Mouse (Mus musculus) spleen, adult 2 months (tissue): ENCODE measurements around the gene Klhl7.

Experiments
- CTCF ChIP-seq: fragments of 200-500 bp; IDR thresholded peaks from 2 replicates; pipeline ENCODE4 v1.5.1; 2011; ENCODE audit warnings: mild to moderate bottlenecking, inconsistent platforms; ENCODE audit not compliant: insufficient read depth, insufficient read length, insufficient replicate concordance; ENCODE audit errors: extremely low read depth
- POLR2A ChIP-seq: fragments of 200-500 bp; IDR thresholded peaks from 2 replicates; pipeline ENCODE4 v1.6.1; 2011; ENCODE audit warnings: low read depth, low read length, inconsistent platforms

- no peak for TF ChIP-seq CTCF
- TF ChIP-seq POLR2A: no peak
Measured at GRCm38 (mm10) chr5:24054382-24054781, 46.0 kb upstream of the Klhl7 start.
